Mouse (Mus musculus) olfactory bulb, adult 2 months (tissue): ENCODE results near the gene Cadm1.

Experiments
- CTCF ChIP-seq: fragments of 200-500 bp; IDR thresholded peaks from 2 replicates; pipeline ENCODE4 v1.5.1; 2012; ENCODE audit warnings: low read depth, mild to moderate bottlenecking, low read length, moderate library complexity; ENCODE audit not compliant: insufficient read depth
- POLR2A ChIP-seq: fragments of 200-500 bp; IDR thresholded peaks from 2 replicates; pipeline ENCODE4 v1.6.1; 2012; ENCODE audit warnings: mild to moderate bottlenecking, low read depth, low read length, moderate library complexity; ENCODE audit not compliant: insufficient read depth

GRCm38 (mm10) chr9:47771953-47772352, 242.0 kb downstream of the Cadm1 start:
- TF ChIP-seq POLR2A (no peak), CTCF (no peak)
